Mouse (Mus musculus) heart, postnatal 4 days (tissue): ENCODE measurements around the gene Tcta. TPM values are rescaled to one million over a fixed set of nuclear protein-coding genes. Genes with fewer than 3 reads are reported as not detected.

Experiments used
- DNase-seq: peaks from one replicate; pipeline ENCODE4 v3.0.0; 2021
- total RNA-seq, 2 experiments: library from RNA; stranded (reverse); gene quantifications; 2 replicates each; pipeline ENCODE4 v1.2.3; 2021

Gene Tcta
- total RNA-seq, 2 experiments from 2014 or later, result 15.9 to 19.1 TPM

- peak; percentile 42 for DNase-seq
These were observed 37.3 kb downstream of the Tcta start for GRCm38 (mm10) chr9:108268701-108269100.

GRCm38 (mm10) chr9:108267691-108268090 is 38.3 kb downstream of the Tcta start:
- peak; percentile 79 for DNase-seq

GRCm38 (mm10) chr9:108266261-108266935 is 39.6 kb downstream of the Tcta start:
- no peak for DNase-seq

GRCm38 (mm10) chr9:108264191-108264921 is 41.6 kb downstream of the Tcta start:
- DNase-seq, result peak; percentile 82

GRCm38 (mm10) chr9:108263690-108264190 is 42.2 kb downstream of the Tcta start, which contains the start of gene Dag1:
Dag1 (minus strand) TSS chr9:108263958.
- DNase-seq, result peak; percentile 100

- DNase-seq, result peak; percentile 49
These were observed 42.8 kb downstream of the Tcta start for GRCm38 (mm10) chr9:108263131-108263681.

- peak; percentile 31 for DNase-seq
These were observed 43.4 kb downstream of the Tcta start for GRCm38 (mm10) chr9:108262494-108263049.

- no peak for DNase-seq
These were observed 44.1 kb downstream of the Tcta start for GRCm38 (mm10) chr9:108261865-108262264.

- DNase-seq, result no peak
These were observed 45.4 kb downstream of the Tcta start for GRCm38 (mm10) chr9:108260526-108260925.

Other genes with a start within 250 kb of the Tcta start
- gene Mst1, start 225.7 kb downstream of the Tcta start, total RNA-seq, result not detected
- gene Rnf123, start 222.8 kb downstream of the Tcta start, total RNA-seq, result 10 to 100 TPM; 62.6 to 63.4 TPM
- gene Apeh, start 211.6 kb downstream of the Tcta start, total RNA-seq, result 10 to 100 TPM; 42.2 to 45.1 TPM
- under 1 TPM; 0.07 to 0.11 TPM for gene Bsn, start 115.8 kb downstream of the Tcta start, total RNA-seq
- 100 to 1,000 TPM; 307 to 326 TPM for gene Dag1, start 42.2 kb downstream of the Tcta start, total RNA-seq
- 10 to 100 TPM; 19.3 to 21.2 TPM for gene Nicn1, start 15.7 kb downstream of the Tcta start, total RNA-seq
- 1 to 10 TPM; 3.6 to 6.0 TPM for gene Amt, start 9.3 kb downstream of the Tcta start, total RNA-seq
- gene Rhoa, start within 50 bp of the Tcta start, total RNA-seq, result 100 to 1,000 TPM; 341 to 348 TPM
- gene Gpx1, start 32.7 kb upstream of the Tcta start, total RNA-seq, result 100 to 1,000 TPM; 159 to 185 TPM
- 100 to 1,000 TPM; 105 to 108 TPM for gene Usp4, start 41.7 kb upstream of the Tcta start, total RNA-seq
- 1 to 10 TPM in 1 of 2 experiments, under 1 TPM in 1; 0.64 to 1.1 TPM for gene 1700102P08Rik, start 86.6 kb upstream of the Tcta start, total RNA-seq
- gene Ccdc36, start 122.3 kb upstream of the Tcta start, total RNA-seq, result under 1 TPM; 0.10 to 0.11 TPM
- not detected for gene BC048562, start 130.3 kb upstream of the Tcta start, total RNA-seq
- gene Ccdc71, start 154.4 kb upstream of the Tcta start, total RNA-seq, result 10 to 100 TPM; 27.0 to 28.4 TPM
- 10 to 100 TPM; 43.9 to 45.6 TPM for gene Klhdc8b, start 155.4 kb upstream of the Tcta start, total RNA-seq
- 100 to 1,000 TPM; 217 to 229 TPM for gene Lamb2, start 173.6 kb upstream of the Tcta start, total RNA-seq
- gene Usp19, start 184.4 kb upstream of the Tcta start, total RNA-seq, result 100 to 1,000 TPM; 108 to 109 TPM
- 10 to 100 TPM; 75.7 to 83.6 TPM for gene Qars, start 201.5 kb upstream of the Tcta start, total RNA-seq
- gene Qrich1, start 210.6 kb upstream of the Tcta start, total RNA-seq, result 10 to 100 TPM; 93.5 to 94.0 TPM